8 mouse cellular contexts compared by ENCODE assay signal in the genomic region with DNA sequence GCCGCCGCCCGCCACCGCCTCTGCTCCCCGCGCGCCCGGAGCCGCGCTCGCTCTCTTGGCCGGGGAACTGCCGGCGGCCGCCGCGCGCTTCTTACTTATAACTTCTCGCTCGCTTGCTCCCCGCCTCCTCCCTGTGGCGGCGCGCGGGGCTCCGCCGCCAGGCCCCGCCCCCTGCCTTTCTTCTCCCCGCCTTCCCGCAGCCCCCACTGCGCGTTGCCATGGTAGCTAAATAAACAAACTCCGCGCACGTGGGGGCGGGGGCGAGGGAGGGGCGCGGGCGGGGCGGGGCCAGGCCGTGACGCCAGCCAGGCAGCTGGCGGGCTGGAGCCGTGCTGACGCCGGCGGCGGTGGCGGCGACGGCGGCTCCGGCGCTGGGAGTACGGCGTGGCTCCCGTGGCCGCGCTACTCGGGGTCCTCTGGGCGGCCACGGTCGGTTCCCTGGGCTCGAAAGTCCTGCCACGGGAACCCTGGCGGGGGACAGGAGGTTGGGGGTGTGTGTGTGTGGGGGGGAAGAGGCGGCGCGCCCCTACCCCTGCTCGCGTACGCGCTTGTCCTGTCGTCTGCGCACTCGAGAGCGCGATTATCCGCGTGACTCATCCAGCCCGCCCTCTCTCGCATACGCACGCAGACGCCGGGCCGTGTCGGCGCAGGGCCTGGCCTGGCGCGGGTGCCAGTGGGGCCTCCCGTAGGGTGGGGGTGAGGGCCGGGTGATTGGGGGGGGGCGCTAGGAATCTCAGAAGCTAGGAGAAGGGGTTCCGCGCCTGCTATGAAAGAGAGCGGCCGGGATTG. TPM values are rescaled to one million over a fixed set of nuclear protein-coding genes. Genes with fewer than 3 reads are reported as not detected.
DNase-seq lines count a peak whose midpoint lies in the region; ATAC-seq lines count a peak whose summit lies in the region.

Klf4 (minus strand) TSS at position 60 of the 789 bp plus-strand sequence.

- H3K27me3 ChIP-seq in hindbrain, embryonic 15.5 days: peaks cover 17% of the 10 kb centered on the region; the same call in 1 of the 2 replicates

- no peaks in the 10 kb centered on the region for H3K36me3 ChIP-seq in hindbrain, embryonic 15.5 days

- ATAC-seq in hindbrain, embryonic 15.5 days (ENCODE audit: low FRiP score, low read depth): peak; percentile 95

- peaks cover 36% of the 10 kb centered on the region for H3K4me1 ChIP-seq in hindbrain, embryonic 15.5 days (replicated peaks)

- H3K4me2 ChIP-seq in hindbrain, embryonic 15.5 days: peak within 1 kb of the TSS; percentile 97

- peak within 1 kb of the TSS; percentile 68 for H3K9ac ChIP-seq in hindbrain, embryonic 15.5 days

- peak within 1 kb of the TSS; percentile 77 for H3K4me3 ChIP-seq in hindbrain, embryonic 15.5 days

- peak within 1 kb of the TSS; percentile 91 for H3K27ac ChIP-seq in hindbrain, embryonic 15.5 days (replicated peaks)

- no peaks in the 10 kb centered on the region for H3K9me3 ChIP-seq in hindbrain, embryonic 15.5 days

- peak; percentile 91 for DNase-seq in R1 (ENCODE audit: low read depth, low spot score)
- DNase-seq in cerebellum, postnatal 14 days: peak; percentile 75 to 76
- DNase-seq in gastrocnemius, adult 18-20 months (ENCODE audit: low spot score): peak; percentile 92
- peak; percentile 85 to 90 for DNase-seq in left cerebral cortex, adult 18-20 months (ENCODE audit: low spot score in 2 of 2)
- peak; percentile 96 for DNase-seq in lung, postnatal 4 days
- DNase-seq in retina, postnatal 1 day: peak; percentile 95
- peak; percentile 97 for DNase-seq in thymus, postnatal 4 days

- under 1% methylated on average over 76 of the region's 99 CpGs for WGBS in hindbrain, embryonic 15.5 days

RNA-seq across cellular contexts. Expression of gene Klf4, which starts in this region (rescaled TPM):
- 10 to 100 TPM; 16.0 to 46.3 TPM for total RNA-seq in gastrocnemius, adult 18-20 months (2021)
- polyA plus RNA-seq in hindbrain, embryonic 15.5 days (2015; fragmentation: Nextera tagmentation; extraction: Ambion mirVana): 2.5 and 2.7 TPM in 2 replicates
- 10 to 100 TPM in 1 of 2 experiments, 1 to 10 TPM in 1; 8.6 to 12.4 TPM for total RNA-seq in left cerebral cortex, adult 18-20 months (2021)

Comparison
In these comparisons a context has a peak if more than half of its experiments do, and no peak if none do; other contexts are left out.
1. Peak in every context shown above with its lines: DNase-seq, ATAC-seq, H3K4me3 ChIP-seq and H3K27ac ChIP-seq.